Mouse (Mus musculus) intestine, postnatal 0 days (tissue): ENCODE data around the gene Grpel1. TPM values are rescaled to one million over a fixed set of nuclear protein-coding genes. Genes with fewer than 3 reads are reported as not detected.

Experiments used
- ATAC-seq: fragments of 200-750 bp; cut with Nextera tagmentation; 2 replicates; pipeline ENCODE4 v1.8.0; 2017; ENCODE audit warnings: mild to moderate bottlenecking, moderate TSS enrichment, moderate library complexity
- H3K27ac ChIP-seq: fragments of 300-500 bp; sonication (generic); 2 replicates; pipeline ENCODE4 v1.5.1; 2014; ENCODE audit warnings: mild to moderate bottlenecking, low read depth, low read length, moderate library complexity
- H3K27me3 ChIP-seq: fragments of 300-500 bp; sonication (generic); replicated peaks from 2 replicates; pipeline ENCODE4 v1.6.1; 2014; ENCODE audit warnings: low read length, mixed read lengths; ENCODE audit not compliant: control insufficient read depth, insufficient read depth
- H3K36me3 ChIP-seq: fragments of 300-500 bp; sonication (generic); 2 replicates; pipeline ENCODE4 v1.6.1; 2014; ENCODE audit warnings: mild to moderate bottlenecking, moderate library complexity; ENCODE audit not compliant: control insufficient read depth, insufficient read depth
- H3K4me1 ChIP-seq: fragments of 300-500 bp; sonication (generic); replicated peaks from 2 replicates; pipeline ENCODE4 v1.6.1; 2014; ENCODE audit warnings: antibody characterized with exemption, low read length, mixed read lengths; ENCODE audit not compliant: control insufficient read depth, insufficient read depth
- H3K4me2 ChIP-seq: fragments of 300-500 bp; sonication (generic); replicated peaks from 2 replicates; pipeline ENCODE4 v1.6.1; 2014; ENCODE audit warnings: low read depth, mild to moderate bottlenecking, moderate library complexity
- H3K4me3 ChIP-seq: fragments of 300-500 bp; sonication (generic); 2 replicates; pipeline ENCODE4 v1.5.1; 2014; ENCODE audit warnings: low read depth, low read length
- H3K9ac ChIP-seq: fragments of 300-500 bp; sonication (generic); 2 replicates; pipeline ENCODE4 v1.6.1; 2014; ENCODE audit warnings: mild to moderate bottlenecking, low read depth, low read length
- H3K9me3 ChIP-seq: fragments of 300-500 bp; sonication (generic); 2 replicates; pipeline ENCODE4 v1.6.1; 2016; ENCODE audit warnings: mixed run types; ENCODE audit not compliant: control insufficient read depth
- CTCF ChIP-seq: sonication (generic); IDR thresholded peaks from 2 replicates; pipeline ENCODE4 v1.5.1; 2016; ENCODE audit warnings: low read depth, mild to moderate bottlenecking, control low read depth, antibody characterized with exemption, moderate library complexity
- WGBS: fragments of 180-500 bp; shearing (Covaris S2); extraction: QIAGEN DNeasy Blood & Tissue Kit; methylation state at CpG from one replicate; pipeline ENCODE4 v1.1.7; 2014; 5-methylcytosine and 5-hydroxymethylcytosine counted together
- polyA plus RNA-seq: library from polyadenylated mRNA; unstranded; fragments of >200 nt; fragmentation: Nextera tagmentation; extraction: Ambion mirVana; gene quantifications from 2 replicates; pipeline ENCODE4 v1.2.1, GENCODE M21; 2015

The Grpel1 gene
- polyA plus RNA-seq, 1 experiment from 2014 or later, result 48.8 TPM

GRCm38 (mm10) chr5:36480398-36480797 is 15.6 kb downstream of the Grpel1 start:
- Histone ChIP-seq H3K4me2 (no peak overlapping the region), H3K27me3 (no peaks in the 10 kb centered on the region), H3K36me3 (peaks cover 7% of the 10 kb centered on the region; the same call in 1 of the 2 replicates), H3K27ac (no peak overlapping the region), H3K4me3 (no peak overlapping the region), H3K9me3 (no peaks in the 10 kb centered on the region), H3K9ac (no peak overlapping the region), H3K4me1 (peaks cover 9% of the 10 kb centered on the region; the same call in 1 of the 2 replicates)
- no peak for TF ChIP-seq CTCF
- ATAC-seq, result no peak
- WGBS, result 88% methylated on average over 4 of the region's 4 CpGs

GRCm38 (mm10) chr5:36481114-36481513 is 16.3 kb downstream of the Grpel1 start:
- ATAC-seq, result no peak
- WGBS, result 82% methylated on average over 1 of the region's 1 CpGs

GRCm38 (mm10) chr5:36483203-36484101 is 18.7 kb downstream of the Grpel1 start:
- Histone ChIP-seq H3K27me3 (no peaks in the 10 kb centered on the region), H3K4me1 (peaks cover 9% of the 10 kb centered on the region; the same call in 1 of the 2 replicates), H3K4me3 (peak overlapping the region; percentile 83), H3K9ac (peak overlapping the region; percentile 82), H3K4me2 (peak overlapping the region; percentile 92), H3K9me3 (no peaks in the 10 kb centered on the region), H3K27ac (peak overlapping the region; percentile 64), H3K36me3 (no peaks in the 10 kb centered on the region)
- peak; percentile 48 for ATAC-seq
- no peak for TF ChIP-seq CTCF
- under 1% methylated on average over 49 of the region's 58 CpGs for WGBS

More at GRCm38 (mm10) chr5:36481114-36481513, 16.3 kb downstream of the Grpel1 start:
- no peaks in the 10 kb centered on the region for H3K9me3 ChIP-seq
- H3K4me1 ChIP-seq, result peaks cover 9% of the 10 kb centered on the region; the same call in 1 of the 2 replicates
- H3K4me2 ChIP-seq, result no peak overlapping the region
- no peak overlapping the region for H3K9ac ChIP-seq
- peaks cover 4% of the 10 kb centered on the region; the same call in 1 of the 2 replicates for H3K36me3 ChIP-seq
- no peak overlapping the region for H3K4me3 ChIP-seq
- H3K27me3 ChIP-seq, result no peaks in the 10 kb centered on the region
- peak; percentile 56 for TF ChIP-seq CTCF
- H3K27ac ChIP-seq, result no peak overlapping the region

- peak; percentile 75 for TF ChIP-seq CTCF
- Histone ChIP-seq H3K27ac (peak within 1 kb of the TSS; percentile 64), H3K4me2 (peak within 1 kb of the TSS; percentile 92), H3K4me1 (peaks cover 9% of the 10 kb centered on the region; the same call in 1 of the 2 replicates), H3K36me3 (no peaks in the 10 kb centered on the region), H3K4me3 (peak within 1 kb of the TSS; percentile 83), H3K27me3 (no peaks in the 10 kb centered on the region), H3K9ac (peak within 1 kb of the TSS; percentile 82), H3K9me3 (no peaks in the 10 kb centered on the region)
- ATAC-seq, result peak; percentile 99
- under 1% methylated on average over 93 of the region's 97 CpGs for WGBS
Measured at GRCm38 (mm10) chr5:36484171-36484990, 19.6 kb downstream of the Grpel1 start, which contains the start of the genes Tada2b and Ccdc96. Gene Tada2b, minus strand, starts transcription at chr5:36484285. Gene Ccdc96, plus strand, starts transcription at chr5:36484588.

- Histone ChIP-seq H3K9ac (no peak overlapping the region), H3K27ac (no peak overlapping the region), H3K4me1 (peaks cover 9% of the 10 kb centered on the region; the same call in 1 of the 2 replicates), H3K9me3 (no peaks in the 10 kb centered on the region), H3K4me3 (peak overlapping the region; percentile 83), H3K36me3 (no peaks in the 10 kb centered on the region), H3K4me2 (peak overlapping the region; percentile 92), H3K27me3 (no peaks in the 10 kb centered on the region)
- no peak for ATAC-seq
- WGBS, result 29% methylated on average over 19 of the region's 19 CpGs
- no peak for TF ChIP-seq CTCF
Measured at GRCm38 (mm10) chr5:36485306-36485705, 20.5 kb downstream of the Grpel1 start.

- 48% methylated on average over 2 of the region's 2 CpGs for WGBS
- Histone ChIP-seq H3K27me3 (no peaks in the 10 kb centered on the region), H3K27ac (no peak overlapping the region), H3K36me3 (peaks cover 27% of the 10 kb centered on the region), H3K9ac (no peak overlapping the region), H3K4me3 (no peak overlapping the region), H3K4me1 (peaks cover 4% of the 10 kb centered on the region; the same call in 1 of the 2 replicates), H3K9me3 (no peaks in the 10 kb centered on the region), H3K4me2 (no peak overlapping the region)
- peak; percentile 74 for TF ChIP-seq CTCF
- ATAC-seq, result no peak
Measured at GRCm38 (mm10) chr5:36489225-36489624, 24.4 kb downstream of the Grpel1 start.
